Mouse (Mus musculus) right cerebral cortex, adult 18-20 months (tissue): ENCODE measurements around the gene Nckap5.

ENCODE experiments used
- DNase-seq: peaks from one replicate; pipeline ENCODE4 v3.0.0; 2022; ENCODE audit warnings: mixed read lengths

The Nckap5 gene

GRCm38 (mm10) chr1:125971933-125972332 lies 858.7 kb downstream of the Nckap5 start:
- no peak for DNase-seq

- DNase-seq, result no peak
These were observed 862.9 kb downstream of the Nckap5 start for GRCm38 (mm10) chr1:125967671-125968070.

- no peak for DNase-seq
These were observed 879.6 kb downstream of the Nckap5 start for GRCm38 (mm10) chr1:125951026-125951425.

- DNase-seq, result peak; percentile 5
These were observed 881.5 kb downstream of the Nckap5 start for GRCm38 (mm10) chr1:125949076-125949475.

GRCm38 (mm10) chr1:125945136-125945535 lies 885.5 kb downstream of the Nckap5 start:
- DNase-seq, result peak; percentile 64

GRCm38 (mm10) chr1:125943305-125943704 lies 887.3 kb downstream of the Nckap5 start:
- no peak for DNase-seq

GRCm38 (mm10) chr1:125925486-125925885 lies 905.1 kb downstream of the Nckap5 start:
- DNase-seq, result no peak

- no peak for DNase-seq
These were observed 907.5 kb downstream of the Nckap5 start for GRCm38 (mm10) chr1:125923062-125923461.

GRCm38 (mm10) chr1:125920696-125921095 lies 909.9 kb downstream of the Nckap5 start:
- DNase-seq, result no peak

GRCm38 (mm10) chr1:125912601-125913600 lies 917.7 kb downstream of the Nckap5 start, which contains the start of gene Lypd1:
TSS of gene Lypd1 (minus strand) at chr1:125913101.
- DNase-seq, result no peak

- peak; percentile 72 for DNase-seq
These were observed 918.6 kb downstream of the Nckap5 start for GRCm38 (mm10) chr1:125911901-125912445.

- DNase-seq, result peak; percentile 40
These were observed 919.2 kb downstream of the Nckap5 start for GRCm38 (mm10) chr1:125911337-125911900.

GRCm38 (mm10) chr1:125910871-125911265 lies 919.7 kb downstream of the Nckap5 start:
- no peak for DNase-seq

- DNase-seq, result no peak
These were observed 920.3 kb downstream of the Nckap5 start for GRCm38 (mm10) chr1:125910211-125910870.

- DNase-seq, result no peak
These were observed 937.4 kb downstream of the Nckap5 start for GRCm38 (mm10) chr1:125893158-125893557.

GRCm38 (mm10) chr1:125870056-125870455 lies 960.5 kb downstream of the Nckap5 start:
- no peak for DNase-seq
